Mouse (Mus musculus) heart, embryonic 13.5 days (tissue): ENCODE measurements around the gene Rapgef2. TPM values are rescaled to one million over a fixed set of nuclear protein-coding genes. Genes with fewer than 3 reads are reported as not detected.
"Not testable (repeated sequence)": the region's sequence is repeated elsewhere in the genome, so short reads cannot be mapped to it uniquely, and the experiment has no call there.

Source experiments
- ATAC-seq: fragments of 200-750 bp; cut with Nextera tagmentation; 2 replicates; pipeline ENCODE4 v1.8.0; 2017; ENCODE audit warnings: moderate TSS enrichment; ENCODE audit not compliant: insufficient number of reproducible peaks, low FRiP score, low TSS enrichment; ENCODE audit errors: extremely low read depth
- H3K27ac ChIP-seq: fragments of 300-500 bp; sonication (generic); replicated peaks from 2 replicates; pipeline ENCODE4 v1.5.1; 2015; ENCODE audit warnings: moderate library complexity, mild to moderate bottlenecking, inconsistent platforms
- H3K27me3 ChIP-seq: fragments of 300-500 bp; sonication (generic); replicated peaks from 2 replicates; pipeline ENCODE4 v1.6.1; 2015; ENCODE audit warnings: mild to moderate bottlenecking, inconsistent platforms
- H3K36me3 ChIP-seq: fragments of 300-500 bp; sonication (generic); 2 replicates; pipeline ENCODE4 v1.6.1; 2015; ENCODE audit warnings: mild to moderate bottlenecking, inconsistent platforms
- H3K4me1 ChIP-seq: fragments of 300-500 bp; sonication (generic); 2 replicates; pipeline ENCODE4 v1.6.1; 2015; ENCODE audit warnings: inconsistent platforms
- H3K4me2 ChIP-seq: fragments of 300-500 bp; sonication (generic); 2 replicates; pipeline ENCODE4 v1.6.1; 2015; ENCODE audit warnings: inconsistent platforms, mild to moderate bottlenecking, moderate library complexity
- H3K4me3 ChIP-seq: fragments of 300-500 bp; sonication (generic); 2 replicates; pipeline ENCODE4 v1.5.1; 2015; ENCODE audit warnings: moderate library complexity, mild to moderate bottlenecking, inconsistent platforms
- H3K9ac ChIP-seq: fragments of 300-500 bp; sonication (generic); 2 replicates; pipeline ENCODE4 v1.6.1; 2015; ENCODE audit warnings: inconsistent platforms, mild to moderate bottlenecking, moderate library complexity
- H3K9me3 ChIP-seq: fragments of 300-500 bp; sonication (generic); 2 replicates; pipeline ENCODE4 v1.6.1; 2016; ENCODE audit warnings: inconsistent platforms
- WGBS: fragments of 180-500 bp; shearing (Covaris S2); methylation state at CpG from one replicate; pipeline ENCODE4 v1.1.7; 2015; ENCODE audit warnings: mixed read lengths; 5-methylcytosine and 5-hydroxymethylcytosine counted together
- polyA plus RNA-seq: library from polyadenylated mRNA; unstranded; fragments of >200 nt; fragmentation: Nextera tagmentation; extraction: Ambion mirVana; gene quantifications from 2 replicates; pipeline ENCODE4 v1.2.1, GENCODE M21; 2015

The Rapgef2 gene
- polyA plus RNA-seq, 1 experiment from 2014 or later = 4.1 TPM

DNA sequence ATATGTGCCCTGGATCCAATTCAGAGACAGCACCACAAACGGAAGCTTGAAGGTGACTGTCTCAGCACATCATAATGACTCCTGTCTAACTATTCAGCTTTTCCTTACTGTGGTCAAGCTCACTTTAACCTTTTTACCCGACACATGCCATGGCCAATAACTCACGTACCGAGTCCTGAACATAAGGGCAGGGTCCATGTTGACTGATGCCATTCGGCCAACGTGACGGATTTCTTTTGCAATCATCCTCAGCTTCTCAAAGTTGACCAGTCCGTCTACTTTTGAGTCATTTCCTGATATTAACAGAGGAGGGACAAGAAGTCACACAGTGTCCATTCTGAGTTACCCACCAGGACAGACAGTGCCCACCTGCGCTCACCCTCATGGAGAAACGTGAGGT is 203.3 kb downstream of the Rapgef2 start:
- 86% methylated on average over 10 of the region's 10 CpGs for WGBS
- no peak for ATAC-seq
- H3K4me3 ChIP-seq = no peak overlapping the region

DNA sequence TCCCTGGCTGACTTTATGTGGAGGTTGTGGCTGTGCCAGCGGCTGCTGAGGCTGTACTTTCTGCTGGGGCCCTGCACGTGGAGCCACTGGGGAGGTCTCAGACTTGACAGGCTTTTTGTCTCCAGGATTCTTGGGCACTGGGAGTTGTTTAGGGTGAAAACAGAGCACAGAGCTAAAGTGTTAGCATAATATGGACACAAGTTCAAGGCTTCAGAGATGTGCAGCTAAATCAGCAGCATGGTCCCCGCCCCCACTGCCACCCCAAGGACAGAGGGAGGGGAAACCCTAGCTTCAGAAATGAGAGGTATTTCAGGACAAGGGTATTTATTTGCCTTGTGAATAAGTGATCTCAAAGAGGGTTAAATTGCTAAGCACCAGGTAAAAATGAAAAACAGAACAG is 207.2 kb downstream of the Rapgef2 start:
- peaks cover 79% of the 10 kb centered on the region for H3K36me3 ChIP-seq
- H3K4me2 ChIP-seq = no peak overlapping the region
- no peaks in the 10 kb centered on the region for H3K27me3 ChIP-seq
- 80% methylated on average over 3 of the region's 3 CpGs for WGBS
- H3K9me3 ChIP-seq = no peaks in the 10 kb centered on the region
- no peak overlapping the region for H3K9ac ChIP-seq
- H3K4me1 ChIP-seq = 0 out of 2 replicates have a peak, but pooled peaks cover 2% of the 10 kb centered on the region
- no peak overlapping the region for H3K4me3 ChIP-seq
- H3K27ac ChIP-seq = no peak overlapping the region
- ATAC-seq = no peak

More for the DNA sequence above, 203.3 kb downstream of the Rapgef2 start:
- Histone ChIP-seq H3K27me3 (no peaks in the 10 kb centered on the region), H3K36me3 (peaks cover 94% of the 10 kb centered on the region), H3K9me3 (no peaks in the 10 kb centered on the region), H3K27ac (no peak overlapping the region), H3K9ac (no peak overlapping the region), H3K4me2 (no peak overlapping the region), H3K4me1 (no peaks in the 10 kb centered on the region)

DNA sequence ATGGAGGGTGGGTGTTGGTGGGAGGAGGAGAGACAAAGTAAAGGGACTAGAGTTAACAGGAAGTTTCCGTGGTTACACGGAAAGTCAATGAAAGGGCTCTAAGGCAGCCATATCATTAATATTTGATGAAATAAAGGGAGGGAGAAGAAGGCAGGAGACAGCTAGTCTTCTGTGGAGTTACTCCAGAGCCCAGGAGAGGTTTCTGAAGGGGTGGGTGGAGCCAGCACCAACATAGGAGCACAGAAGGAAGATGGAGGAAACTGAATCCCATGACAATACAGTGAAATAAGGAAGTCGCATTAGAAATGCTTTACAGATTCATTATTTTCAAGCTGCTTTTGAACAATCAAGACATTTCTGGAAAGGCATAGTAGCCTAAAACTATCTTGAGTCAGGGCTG is 211.3 kb downstream of the Rapgef2 start:
- Histone ChIP-seq H3K9me3 (no peaks in the 10 kb centered on the region), H3K4me3 (no peak overlapping the region), H3K27me3 (no peaks in the 10 kb centered on the region), H3K4me1 (peaks cover 17% of the 10 kb centered on the region), H3K27ac (no peak overlapping the region), H3K4me2 (no peak overlapping the region), H3K36me3 (peaks cover 51% of the 10 kb centered on the region), H3K9ac (no peak overlapping the region)
- no peak for ATAC-seq
- 94% methylated on average over 3 of the region's 3 CpGs for WGBS

DNA sequence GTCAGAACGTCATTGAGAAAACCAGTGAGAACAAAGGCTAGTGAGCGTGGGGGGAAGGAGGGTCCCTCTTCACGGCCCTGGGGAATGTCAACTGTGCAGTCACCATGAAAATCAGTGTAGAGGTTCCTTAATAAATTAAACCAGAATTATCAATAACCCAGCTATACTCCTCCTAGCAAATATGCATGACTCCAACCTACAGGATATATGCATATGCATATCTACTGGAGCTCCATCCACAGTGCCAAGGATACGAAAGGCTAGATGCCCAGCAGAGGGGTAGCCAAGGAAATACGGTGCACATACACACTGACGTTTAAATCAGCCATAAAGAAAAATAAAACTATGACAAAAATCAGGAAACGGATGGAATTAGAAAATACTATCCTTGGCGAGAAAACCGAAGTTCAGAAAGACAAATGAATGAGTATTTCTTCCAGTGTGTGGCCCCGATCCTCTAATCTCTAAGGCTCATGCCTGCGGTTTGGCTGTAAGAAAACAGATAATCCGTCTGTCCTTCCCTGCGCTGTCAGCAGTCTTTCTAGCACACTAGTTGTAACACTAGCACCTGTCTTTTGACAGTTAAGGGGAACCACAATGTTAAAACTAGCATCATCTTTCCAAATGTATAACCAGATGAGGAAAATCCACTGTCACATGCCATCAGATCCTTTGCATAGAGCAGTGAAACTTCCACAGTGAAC is 212.6 kb downstream of the Rapgef2 start:
- Histone ChIP-seq H3K27me3 (no peaks in the 10 kb centered on the region), H3K36me3 (peaks cover 51% of the 10 kb centered on the region), H3K4me3 (no peak overlapping the region), H3K9ac (no peak overlapping the region), H3K4me1 (peaks cover 17% of the 10 kb centered on the region), H3K4me2 (no peak overlapping the region), H3K27ac (no peak overlapping the region), H3K9me3 (no peaks in the 10 kb centered on the region)
- 73% methylated on average over 13 of the region's 13 CpGs for WGBS
- ATAC-seq = no peak

DNA sequence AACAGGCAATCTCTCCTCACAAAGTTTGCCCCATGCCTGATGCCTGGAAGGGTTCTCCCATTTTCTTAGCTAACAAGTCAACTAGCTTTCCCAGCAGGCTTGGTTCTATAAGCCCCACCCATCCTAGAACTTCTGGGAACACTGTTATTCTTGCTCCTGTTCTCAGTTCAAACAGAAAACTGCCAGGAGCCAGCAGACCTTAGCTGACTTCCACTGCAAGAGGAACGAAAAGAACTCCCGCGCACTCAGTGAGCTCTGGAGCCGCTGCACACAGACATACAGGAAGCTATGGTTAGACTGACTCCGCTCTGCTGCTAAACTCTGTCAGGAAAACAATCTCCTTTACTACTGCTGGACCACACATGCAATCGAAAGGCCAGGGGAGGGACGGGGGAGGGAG is 214.8 kb downstream of the Rapgef2 start:
- peaks cover 16% of the 10 kb centered on the region for H3K4me1 ChIP-seq
- H3K36me3 ChIP-seq = peaks cover 54% of the 10 kb centered on the region
- no peak for ATAC-seq
- 8% methylated on average over 6 of the region's 7 CpGs for WGBS
- peak overlapping the region; percentile 65 for H3K4me2 ChIP-seq
- H3K9ac ChIP-seq = peak overlapping the region; percentile 67
- H3K27me3 ChIP-seq = no peaks in the 10 kb centered on the region
- peak overlapping the region; percentile 36 for H3K4me3 ChIP-seq
- no peaks in the 10 kb centered on the region for H3K9me3 ChIP-seq
- peak overlapping the region; percentile 90 for H3K27ac ChIP-seq

DNA sequence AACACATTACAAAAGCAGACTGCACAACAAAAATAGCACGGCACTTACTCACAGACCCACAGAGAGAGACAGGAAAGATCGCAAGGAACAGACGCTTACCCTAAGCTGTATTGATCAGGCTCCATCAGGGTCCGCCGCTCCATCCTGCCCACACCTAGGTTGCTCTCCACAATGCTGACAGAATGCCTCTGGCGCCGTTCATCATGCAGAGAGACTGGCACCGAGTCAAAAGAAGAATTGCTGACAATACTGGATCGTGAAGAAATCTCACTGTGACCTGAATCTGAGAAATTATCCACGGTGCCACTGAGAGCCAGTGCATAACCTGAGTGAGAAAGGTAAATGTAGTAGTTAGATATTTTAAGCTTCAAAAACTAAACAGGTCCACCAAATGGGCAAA is 216.4 kb downstream of the Rapgef2 start:
- Histone ChIP-seq H3K27me3 (no peaks in the 10 kb centered on the region), H3K9me3 (no peaks in the 10 kb centered on the region)
- no peak for ATAC-seq

DNA sequence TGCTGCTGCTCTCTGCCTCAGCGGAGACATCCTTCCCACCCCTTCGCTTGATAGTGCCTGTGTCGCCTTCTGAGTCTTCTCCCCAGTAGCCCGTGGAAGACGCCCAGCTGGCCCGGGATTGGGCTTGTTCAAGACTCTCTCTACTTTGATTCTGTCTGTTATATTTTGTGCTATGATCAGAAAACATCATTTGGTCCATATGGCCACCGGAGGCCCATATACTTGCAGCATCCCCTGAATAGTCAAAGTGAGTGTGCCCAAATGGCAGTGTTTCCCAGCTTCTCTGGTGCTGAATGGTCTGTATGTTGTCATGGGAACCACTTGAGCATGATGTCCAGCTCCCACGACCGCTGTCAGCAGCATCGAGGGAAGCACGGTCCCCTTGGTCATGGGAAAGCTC is 217.3 kb downstream of the Rapgef2 start:
- no peak for ATAC-seq
- Histone ChIP-seq H3K4me2 (no peak overlapping the region), H3K9me3 (no peaks in the 10 kb centered on the region), H3K36me3 (peaks cover 60% of the 10 kb centered on the region), H3K27ac (no peak overlapping the region), H3K4me1 (peaks cover 15% of the 10 kb centered on the region), H3K4me3 (no peak overlapping the region), H3K27me3 (no peaks in the 10 kb centered on the region), H3K9ac (no peak overlapping the region)
- WGBS = 88% methylated on average over 11 of the region's 11 CpGs

More for the DNA sequence above, 216.4 kb downstream of the Rapgef2 start:
- Histone ChIP-seq H3K4me2 (no peak overlapping the region), H3K27ac (no peak overlapping the region), H3K4me3 (no peak overlapping the region), H3K4me1 (peaks cover 15% of the 10 kb centered on the region), H3K9ac (no peak overlapping the region), H3K36me3 (peaks cover 55% of the 10 kb centered on the region)
- WGBS = 89% methylated on average over 10 of the region's 10 CpGs

DNA sequence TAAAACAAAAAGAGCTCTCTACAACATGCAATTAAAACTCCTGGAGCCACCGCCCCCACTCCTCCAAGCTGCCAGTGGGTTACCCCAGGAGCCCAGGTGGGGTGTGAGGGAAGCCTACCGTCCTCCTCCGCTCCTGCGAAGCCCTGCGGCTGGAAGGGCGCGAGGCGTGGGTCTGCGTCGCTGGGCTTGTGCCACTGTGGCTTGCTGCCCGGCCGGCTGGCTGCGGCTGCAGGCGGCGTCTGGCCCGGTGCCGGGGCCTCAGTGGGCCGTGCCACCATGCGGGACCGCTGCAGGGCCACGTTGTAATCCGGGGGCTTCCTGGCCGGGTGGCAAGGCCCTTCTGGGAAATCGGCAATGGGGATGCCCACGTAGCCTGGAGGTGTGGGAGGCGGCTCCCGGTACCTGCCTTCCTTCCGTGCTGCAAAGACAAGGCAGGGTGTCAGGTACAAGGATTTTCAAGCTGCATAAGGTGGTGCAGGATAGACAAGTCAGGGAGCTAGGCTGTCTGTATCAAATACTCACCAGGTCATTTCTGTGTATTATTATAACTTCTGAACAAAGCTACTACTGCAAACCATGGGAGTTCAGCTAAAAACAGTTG is 219.8 kb downstream of the Rapgef2 start:
- 75% methylated on average over 28 of the region's 28 CpGs for WGBS
- Histone ChIP-seq H3K9me3 (no peaks in the 10 kb centered on the region), H3K9ac (no peak overlapping the region), H3K4me1 (peaks cover 11% of the 10 kb centered on the region), H3K4me2 (no peak overlapping the region), H3K27me3 (no peaks in the 10 kb centered on the region), H3K27ac (no peak overlapping the region), H3K4me3 (no peak overlapping the region), H3K36me3 (peaks cover 70% of the 10 kb centered on the region)
- no peak for ATAC-seq

DNA sequence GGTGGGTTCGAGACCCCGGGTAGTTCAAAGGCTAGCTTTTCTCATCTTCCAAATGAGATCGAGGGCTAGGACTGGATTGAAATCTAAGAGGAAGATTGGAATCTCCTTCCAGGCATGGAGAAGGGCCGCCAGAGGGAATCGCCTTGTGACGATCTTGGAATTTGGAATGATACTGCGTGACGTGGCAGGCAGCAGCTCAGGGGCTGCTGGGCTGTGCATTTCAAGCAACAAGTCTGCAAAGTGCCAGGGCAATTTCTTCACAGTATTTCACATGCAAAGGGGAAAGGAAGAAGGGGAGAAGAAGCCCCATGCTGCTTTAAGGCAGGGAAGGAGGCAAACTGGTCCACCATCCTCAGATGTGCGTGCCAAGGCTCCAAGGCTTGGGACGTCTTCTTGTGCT is 222.2 kb downstream of the Rapgef2 start:
- no peak for ATAC-seq
- Histone ChIP-seq H3K4me1 (no peaks in the 10 kb centered on the region), H3K9ac (no peak overlapping the region), H3K4me3 (no peak overlapping the region), H3K4me2 (no peak overlapping the region), H3K36me3 (peaks cover 60% of the 10 kb centered on the region), H3K27ac (no peak overlapping the region), H3K27me3 (no peaks in the 10 kb centered on the region), H3K9me3 (no peaks in the 10 kb centered on the region)
- WGBS = 82% methylated on average over 10 of the region's 10 CpGs

DNA sequence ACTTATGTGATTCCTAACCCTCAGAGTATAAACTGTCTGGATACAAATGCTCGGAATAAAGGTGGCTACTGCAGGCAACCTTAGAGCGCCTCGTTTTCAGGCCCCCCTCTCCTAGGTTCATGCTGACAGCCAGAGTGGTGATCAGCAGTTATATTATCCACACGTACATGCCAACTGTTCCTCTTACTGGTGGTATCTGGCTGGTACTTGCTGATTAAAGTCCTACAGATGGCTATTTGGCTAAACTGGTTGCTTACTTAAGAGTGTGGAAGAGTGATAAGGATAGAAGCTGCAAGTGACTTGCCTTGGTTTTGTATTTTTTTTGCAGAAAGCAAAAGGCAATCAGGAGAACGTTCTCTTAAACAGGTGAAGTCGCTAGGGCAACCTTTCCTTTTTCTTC is 224.9 kb downstream of the Rapgef2 start:
- no peak for ATAC-seq
- no peak overlapping the region for H3K27ac ChIP-seq
- no peak overlapping the region for H3K9ac ChIP-seq
- no peak overlapping the region for H3K4me2 ChIP-seq
- no peaks in the 10 kb centered on the region for H3K27me3 ChIP-seq
- H3K9me3 ChIP-seq = no peaks in the 10 kb centered on the region
- no peak overlapping the region for H3K4me3 ChIP-seq
- WGBS = 58% methylated on average over 6 of the region's 6 CpGs
- H3K36me3 ChIP-seq = peaks cover 38% of the 10 kb centered on the region
- H3K4me1 ChIP-seq = no peaks in the 10 kb centered on the region

DNA sequence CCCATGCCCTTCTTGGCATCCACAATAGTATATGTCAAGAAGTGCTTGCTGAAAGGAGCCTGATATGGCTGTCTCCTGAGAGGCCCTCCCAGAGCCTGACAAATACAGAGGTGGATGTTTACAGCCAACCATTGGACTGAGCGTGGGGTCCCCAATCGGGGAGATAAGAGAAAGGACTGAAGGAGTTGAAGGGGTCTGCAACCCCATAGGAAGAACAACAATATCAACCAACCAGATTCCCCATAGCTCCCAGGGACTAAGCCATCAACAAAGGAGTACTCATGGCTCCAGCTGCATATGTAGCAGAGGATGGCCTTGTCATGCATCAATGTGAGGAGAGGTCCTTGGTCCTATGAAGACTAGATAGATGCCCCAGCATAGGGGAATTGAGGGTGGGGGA is 227.8 kb downstream of the Rapgef2 start:
- H3K9me3 ChIP-seq, H3K27me3 ChIP-seq, H3K27ac ChIP-seq, H3K4me2 ChIP-seq, H3K4me3 ChIP-seq, ATAC-seq, H3K4me1 ChIP-seq, H3K9ac ChIP-seq: not testable (repeated sequence)
- WGBS = 67% methylated on average over 2 of the region's 2 CpGs
- H3K36me3 ChIP-seq = peaks cover 16% of the 10 kb centered on the region

DNA sequence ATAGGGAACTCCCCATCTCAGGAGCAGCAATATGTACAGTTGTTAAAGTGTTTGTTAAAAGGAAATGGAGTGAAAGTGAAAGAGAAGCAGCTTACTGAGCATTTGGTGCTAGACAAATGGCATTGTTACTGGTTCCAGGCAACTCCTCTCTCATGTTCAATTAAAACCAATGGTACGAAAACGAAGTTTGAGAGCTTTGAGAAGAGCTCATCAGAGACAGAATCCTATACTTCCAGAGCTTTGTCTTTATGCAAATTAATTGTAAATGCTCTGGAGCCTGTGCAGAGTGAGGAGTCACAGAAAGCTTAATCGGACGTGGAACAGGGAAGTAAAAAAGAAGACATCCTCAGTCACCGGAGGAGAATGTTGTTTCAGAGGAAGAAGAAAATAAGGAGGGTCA is 241.1 kb downstream of the Rapgef2 start:
- no peaks in the 10 kb centered on the region for H3K27me3 ChIP-seq
- H3K9ac ChIP-seq = no peak overlapping the region
- H3K9me3 ChIP-seq = no peaks in the 10 kb centered on the region
- no peak for ATAC-seq
- WGBS = 78% methylated on average over 5 of the region's 5 CpGs
- H3K4me1 ChIP-seq = no peaks in the 10 kb centered on the region
- H3K27ac ChIP-seq = no peak overlapping the region
- H3K4me2 ChIP-seq = no peak overlapping the region
- H3K36me3 ChIP-seq = no peaks in the 10 kb centered on the region
- H3K4me3 ChIP-seq = no peak overlapping the region
